Mouse (Mus musculus): ENCODE measurements around the gene Pard3b.
A peak's percentile ranks its signal among the peaks of the same experiment; 100 is the strongest.

DNA sequence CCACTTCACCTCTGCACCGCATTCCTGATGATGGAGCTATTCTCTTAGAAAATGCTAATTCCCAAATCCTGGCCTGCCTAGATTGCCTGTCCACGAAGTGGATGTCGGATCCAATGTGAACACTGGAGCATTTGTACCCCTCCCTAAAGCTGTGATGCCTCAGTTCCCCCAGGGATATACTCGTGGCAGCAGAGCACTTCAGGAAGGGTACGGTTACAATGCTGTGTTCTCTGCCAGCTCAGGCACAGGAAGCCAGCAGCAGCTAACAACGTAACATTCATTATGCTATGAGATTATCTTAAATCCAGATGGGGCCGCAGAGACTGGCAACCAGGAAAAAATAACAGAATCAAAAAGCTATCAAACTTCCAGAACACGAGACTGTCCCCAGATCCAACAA lies 766.4 kb downstream of the Pard3b start:
- no peak for TF ChIP-seq POLR2A (IDR thresholded peaks at IDR 0.05; ENCODE audit: insufficient read depth, low read depth, low read length)
- TF ChIP-seq CTCF (IDR thresholded peaks at IDR 0.05): peak; percentile 25; the same call in 1 of the 2 replicates
- TF ChIP-seq EP300 (IDR thresholded peaks at IDR 0.05; ENCODE audit: insufficient read depth, low read depth, low read length): no peak
